Mouse (Mus musculus): ENCODE measurements around the gene Pbxip1.

DNA sequence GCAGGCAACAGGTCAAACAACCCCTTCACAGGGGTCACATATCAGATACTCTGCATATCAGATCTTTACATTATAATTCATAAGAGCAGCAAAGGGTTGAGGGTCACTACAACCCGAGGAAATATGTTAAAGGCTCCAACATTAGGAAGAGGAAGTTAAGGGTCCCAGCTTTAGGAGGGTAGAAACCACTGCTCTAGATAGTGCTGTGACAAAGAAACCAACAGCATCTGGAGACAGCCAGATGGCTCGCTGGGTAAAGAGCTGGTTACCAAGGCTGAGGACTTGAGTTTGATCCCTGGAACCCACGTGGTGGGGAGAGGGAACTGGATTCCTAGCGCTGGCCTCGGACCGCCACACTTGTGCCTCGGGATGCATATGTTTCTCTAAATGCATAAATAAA, 35.8 kb downstream of the Pbxip1 start:
- no peak for TF ChIP-seq CTCF (IDR thresholded peaks at IDR 0.05; ENCODE audit: extremely low read depth, insufficient read depth, insufficient read length, insufficient replicate concordance)
- TF ChIP-seq POLR2A (IDR thresholded peaks at IDR 0.05; ENCODE audit: low read depth, low read length), result no peak

All from spleen, adult 2 months (tissue).